Mouse (Mus musculus) forebrain, embryonic 16.5 days (tissue): ENCODE measurements around the gene Olfr1255. TPM values are rescaled to one million over a fixed set of nuclear protein-coding genes. Genes with fewer than 3 reads are reported as not detected.

Experiments
- ATAC-seq: fragments of 200-750 bp; cut with Nextera tagmentation; 2 replicates; pipeline ENCODE4 v1.8.0; 2017; ENCODE audit warnings: mild to moderate bottlenecking, moderate library complexity
- H3K27ac ChIP-seq: fragments of 300-500 bp; sonication (generic); 2 replicates; pipeline ENCODE4 v1.5.1; 2014; ENCODE audit warnings: low read length, control low read depth
- H3K27me3 ChIP-seq: fragments of 300-500 bp; sonication (generic); replicated peaks from 2 replicates; pipeline ENCODE4 v1.6.1; 2014; ENCODE audit warnings: low read length; ENCODE audit not compliant: control insufficient read depth, insufficient read depth
- H3K36me3 ChIP-seq: fragments of 300-500 bp; sonication (generic); 2 replicates; pipeline ENCODE4 v1.6.1; 2014; ENCODE audit not compliant: control insufficient read depth, insufficient read depth
- H3K4me1 ChIP-seq: fragments of 300-500 bp; sonication (generic); replicated peaks from 2 replicates; pipeline ENCODE4 v1.6.1; 2014; ENCODE audit warnings: low read length; ENCODE audit not compliant: control insufficient read depth, insufficient read depth
- H3K4me2 ChIP-seq: fragments of 300-500 bp; sonication (generic); 2 replicates; pipeline ENCODE4 v1.6.1; 2014; ENCODE audit warnings: mild to moderate bottlenecking, low read length, control low read depth
- H3K4me3 ChIP-seq: fragments of 300-500 bp; sonication (generic); replicated peaks from 2 replicates; pipeline ENCODE4 v1.5.1; 2014; ENCODE audit warnings: mild to moderate bottlenecking, low read length, control low read depth
- H3K9ac ChIP-seq: fragments of 300-500 bp; sonication (generic); replicated peaks from 2 replicates; pipeline ENCODE4 v1.6.1; 2014; ENCODE audit warnings: low read depth, low read length, control low read depth
- H3K9me3 ChIP-seq: fragments of 300-500 bp; sonication (generic); 2 replicates; pipeline ENCODE4 v1.6.1; 2016; ENCODE audit warnings: low read length; ENCODE audit not compliant: control insufficient read depth
- WGBS: fragments of 180-500 bp; shearing (Covaris S2); extraction: QIAGEN DNeasy Blood & Tissue Kit; methylation state at CpG from one replicate; pipeline ENCODE4 v1.1.7; 2014; 5-methylcytosine and 5-hydroxymethylcytosine counted together
- polyA plus RNA-seq: library from polyadenylated mRNA; unstranded; fragments of >200 nt; fragmentation: Nextera tagmentation; extraction: Ambion mirVana; gene quantifications from 2 replicates; pipeline ENCODE4 v1.2.1, GENCODE M21; 2015

Gene Olfr1255
- polyA plus RNA-seq = not detected in 2 replicates

DNA sequence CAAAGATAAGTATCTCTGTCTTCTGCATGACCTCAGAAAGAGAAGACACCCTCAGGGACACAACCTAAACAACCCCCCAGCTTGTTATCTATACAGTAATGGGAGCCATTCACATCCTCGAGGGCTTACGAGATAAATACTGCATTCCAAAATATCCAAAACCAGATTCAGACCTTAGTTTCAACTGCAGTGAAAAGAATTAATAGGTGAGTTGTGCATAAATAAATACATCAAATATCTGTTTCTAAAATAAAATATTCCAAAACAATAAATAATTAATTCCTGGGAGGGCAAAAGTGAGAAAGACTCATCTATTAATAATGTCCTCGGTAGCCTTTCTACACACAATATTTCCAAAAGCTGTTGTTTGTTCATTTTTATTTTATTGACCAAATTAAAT, at the start of gene Olfr1255:
Olfr1255 (plus strand) TSS at position 301 of the 400 bp plus-strand sequence.
- Histone ChIP-seq H3K27ac (no peak within 1 kb of the TSS), H3K9me3 (no peaks in the 10 kb centered on the region), H3K9ac (no peak within 1 kb of the TSS), H3K36me3 (no peaks in the 10 kb centered on the region), H3K4me1 (no peaks in the 10 kb centered on the region), H3K27me3 (no peaks in the 10 kb centered on the region), H3K4me3 (no peak within 1 kb of the TSS), H3K4me2 (no peak within 1 kb of the TSS)
- no peak for ATAC-seq
- WGBS = 86% methylated on average over 3 of the region's 3 CpGs

DNA sequence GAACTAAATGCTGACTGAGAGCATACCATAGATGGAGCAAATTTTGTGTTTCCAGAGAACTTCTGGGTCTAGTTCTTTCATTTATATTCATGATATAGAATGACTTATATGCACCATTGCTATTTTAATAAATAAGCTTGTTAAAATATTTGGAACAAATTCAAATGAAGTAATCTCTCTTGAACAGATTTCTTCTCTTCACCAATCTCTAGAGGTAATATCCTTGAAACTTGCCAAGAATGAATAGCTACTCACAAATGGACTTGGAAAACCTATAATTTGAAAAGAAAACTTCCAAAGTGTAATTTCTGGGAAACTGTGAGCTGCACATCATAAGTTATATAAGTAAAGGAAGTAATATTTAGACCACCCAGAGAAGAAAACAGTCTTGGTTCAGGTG, 18.3 kb upstream of the Olfr1255 start, which contains the start of gene Olfr1254:
Olfr1254 (minus strand) TSS at position 101 of the 400 bp plus-strand sequence.
- no peak within 1 kb of the TSS for H3K4me2 ChIP-seq
- H3K9ac ChIP-seq = no peak within 1 kb of the TSS
- H3K36me3 ChIP-seq = no peaks in the 10 kb centered on the region
- no peak for ATAC-seq
- no peaks in the 10 kb centered on the region for H3K4me1 ChIP-seq
- H3K27ac ChIP-seq = no peak within 1 kb of the TSS
- H3K4me3 ChIP-seq = no peak within 1 kb of the TSS
- no peaks in the 10 kb centered on the region for H3K9me3 ChIP-seq
- no peaks in the 10 kb centered on the region for H3K27me3 ChIP-seq

- Histone ChIP-seq H3K9me3 (no peaks in the 10 kb centered on the region), H3K4me1 (no peaks in the 10 kb centered on the region), H3K36me3 (no peaks in the 10 kb centered on the region), H3K27ac (no peak overlapping the region), H3K4me3 (no peak overlapping the region), H3K9ac (no peak overlapping the region), H3K4me2 (no peak overlapping the region), H3K27me3 (no peaks in the 10 kb centered on the region)
- no peak for ATAC-seq
- 95% methylated on average over 3 of the region's 3 CpGs for WGBS
These were observed 12.3 kb upstream of the Olfr1255 start for GRCm38 (mm10) chr2:89799583-89799982.

GRCm38 (mm10) chr2:89810751-89811150, 1.1 kb upstream of the Olfr1255 start:
- Histone ChIP-seq H3K4me3 (no peak overlapping the region), H3K36me3 (no peaks in the 10 kb centered on the region), H3K4me1 (no peaks in the 10 kb centered on the region), H3K27me3 (no peaks in the 10 kb centered on the region), H3K4me2 (no peak overlapping the region), H3K27ac (no peak overlapping the region), H3K9ac (no peak overlapping the region), H3K9me3 (no peaks in the 10 kb centered on the region)
- ATAC-seq = no peak
- 91% methylated on average over 2 of the region's 2 CpGs for WGBS

DNA sequence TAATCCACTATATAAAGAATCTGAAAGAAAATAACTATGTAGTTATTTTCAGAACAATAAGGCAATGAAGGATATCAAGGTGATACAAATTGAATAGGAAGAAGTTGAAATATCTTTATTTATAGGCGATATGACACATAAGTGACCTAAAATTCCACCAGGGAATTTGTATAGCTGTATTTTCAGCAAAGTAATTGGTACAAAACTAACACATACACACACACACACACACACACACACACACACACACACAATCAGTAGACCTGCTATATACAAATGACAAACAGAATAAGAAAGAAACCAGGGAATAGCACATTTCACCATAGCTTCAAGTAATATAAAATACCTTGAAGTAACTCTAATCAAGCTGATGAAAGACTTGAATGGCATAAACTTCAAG, 8.4 kb downstream of the Olfr1255 start:
- Histone ChIP-seq H3K36me3 (no peaks in the 10 kb centered on the region), H3K9ac (no peak overlapping the region), H3K4me3 (no peak overlapping the region), H3K4me1 (no peaks in the 10 kb centered on the region), H3K9me3 (peaks cover 3% of the 10 kb centered on the region), H3K4me2 (no peak overlapping the region), H3K27ac (no peak overlapping the region), H3K27me3 (no peaks in the 10 kb centered on the region)
- WGBS = 92% methylated on average over 1 of the region's 1 CpGs
- no peak for ATAC-seq

DNA sequence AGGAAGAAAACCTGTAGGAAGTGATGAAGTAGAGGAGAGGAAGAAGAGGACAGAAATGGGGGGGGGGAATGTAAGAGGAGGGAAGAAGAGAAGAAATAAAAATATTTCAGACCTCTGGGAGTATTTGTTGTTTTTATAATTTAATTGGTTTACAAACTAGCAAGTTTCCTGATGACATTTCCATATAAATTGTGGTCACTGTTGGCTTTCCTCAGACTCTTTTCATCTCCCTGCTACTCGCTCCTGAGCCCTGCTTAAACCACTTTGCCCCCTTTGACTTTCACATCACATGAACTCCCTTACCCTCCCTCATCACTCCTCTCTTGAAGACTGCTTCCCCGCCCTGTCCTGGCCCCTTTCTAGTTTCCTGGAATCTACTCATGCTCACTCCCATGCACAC, 29.6 kb downstream of the Olfr1255 start, which contains the start of gene Olfr1256:
Olfr1256 (minus strand) TSS at position 101 of the 400 bp plus-strand sequence.
- H3K36me3 ChIP-seq = no peaks in the 10 kb centered on the region
- H3K9ac ChIP-seq = no peak within 1 kb of the TSS
- WGBS = 45% methylated on average over 2 of the region's 2 CpGs
- H3K4me2 ChIP-seq = no peak within 1 kb of the TSS
- H3K4me3 ChIP-seq = no peak within 1 kb of the TSS
- H3K27me3 ChIP-seq = no peaks in the 10 kb centered on the region
- H3K4me1 ChIP-seq = no peaks in the 10 kb centered on the region
- no peaks in the 10 kb centered on the region for H3K9me3 ChIP-seq
- ATAC-seq = no peak
- H3K27ac ChIP-seq = no peak within 1 kb of the TSS

DNA sequence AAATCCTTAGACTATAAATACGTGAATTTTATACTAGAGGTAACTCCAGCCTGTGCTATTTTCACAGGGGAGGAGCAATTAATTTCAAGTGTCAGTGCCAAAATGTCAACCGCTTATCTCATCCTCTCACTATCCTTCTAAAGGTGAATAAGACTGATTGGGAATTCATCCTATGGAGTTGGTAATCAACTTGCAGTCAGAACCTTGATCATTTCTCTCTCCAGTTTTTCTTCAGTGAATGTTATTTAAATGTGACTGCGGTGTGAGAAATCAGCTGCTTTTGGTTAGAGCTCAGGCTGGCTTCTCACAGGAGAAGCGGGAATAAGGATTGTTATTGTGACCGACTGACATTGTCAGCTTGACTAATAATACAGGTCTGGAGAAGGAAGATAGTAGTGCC, 36.3 kb downstream of the Olfr1255 start, which contains the start of gene Olfr48:
Olfr48 (minus strand) TSS at position 101 of the 400 bp plus-strand sequence.
- H3K9ac ChIP-seq = no peak within 1 kb of the TSS
- no peaks in the 10 kb centered on the region for H3K27me3 ChIP-seq
- no peaks in the 10 kb centered on the region for H3K4me1 ChIP-seq
- H3K4me2 ChIP-seq = no peak within 1 kb of the TSS
- no peak within 1 kb of the TSS for H3K27ac ChIP-seq
- H3K9me3 ChIP-seq = no peaks in the 10 kb centered on the region
- no peaks in the 10 kb centered on the region for H3K36me3 ChIP-seq
- ATAC-seq = no peak
- 87% methylated on average over 5 of the region's 5 CpGs for whole genome bisulfite sequencing
- no peak within 1 kb of the TSS for H3K4me3 ChIP-seq

GRCm38 (mm10) chr2:89849230-89849629, 37.4 kb downstream of the Olfr1255 start:
- 90% methylated on average over 1 of the region's 1 CpGs for WGBS
- no peak for ATAC-seq

More at GRCm38 (mm10) chr2:89849230-89849629, 37.4 kb downstream of the Olfr1255 start:
- no peak overlapping the region for H3K4me2 ChIP-seq
- H3K4me1 ChIP-seq = no peaks in the 10 kb centered on the region
- H3K9ac ChIP-seq = no peak overlapping the region
- no peaks in the 10 kb centered on the region for H3K27me3 ChIP-seq
- H3K4me3 ChIP-seq = no peak overlapping the region
- no peaks in the 10 kb centered on the region for H3K36me3 ChIP-seq
- no peak overlapping the region for H3K27ac ChIP-seq
- H3K9me3 ChIP-seq = no peaks in the 10 kb centered on the region
